Mouse (Mus musculus) small intestine, adult 2 months (tissue): ENCODE results near the gene Aebp2. TPM values are rescaled to one million over a fixed set of nuclear protein-coding genes. Genes with fewer than 3 reads are reported as not detected.

Experiments used
- H3K27ac ChIP-seq: fragments of 200-500 bp; 2 replicates; pipeline ENCODE4 v1.5.1; 2012; ENCODE audit warnings: low read depth, low read length, control low read depth, inconsistent platforms; ENCODE audit not compliant: insufficient read depth
- H3K27me3 ChIP-seq: fragments of 200-500 bp; 2 replicates; pipeline ENCODE4 v1.6.1; 2012; ENCODE audit warnings: mild to moderate bottlenecking, moderate library complexity, low read length, inconsistent platforms; ENCODE audit not compliant: control insufficient read depth, insufficient read depth
- H3K36me3 ChIP-seq: fragments of 200-500 bp; 2 replicates; pipeline ENCODE4 v1.6.1; 2012; ENCODE audit warnings: mild to moderate bottlenecking, low read length, control low read depth, inconsistent platforms; ENCODE audit not compliant: control insufficient read depth, insufficient read depth
- H3K4me1 ChIP-seq: fragments of 200-500 bp; 2 replicates; pipeline ENCODE4 v1.6.1; 2012; ENCODE audit warnings: low read length, inconsistent platforms, mixed read lengths; ENCODE audit not compliant: control insufficient read depth, insufficient read depth, insufficient read length
- H3K4me3 ChIP-seq: fragments of 200-500 bp; 2 replicates; pipeline ENCODE4 v1.5.1; 2012; ENCODE audit warnings: low read depth, mild to moderate bottlenecking, control low read depth, inconsistent platforms, low read length, moderate library complexity
- CTCF ChIP-seq: fragments of 200-500 bp; IDR thresholded peaks from 2 replicates; pipeline ENCODE4 v1.5.1; 2012; ENCODE audit warnings: low read depth, mild to moderate bottlenecking, control low read depth, inconsistent platforms, low read length, moderate library complexity, mixed read lengths; ENCODE audit not compliant: insufficient replicate concordance, insufficient read length; ENCODE audit errors: extremely low read depth
- POLR2A ChIP-seq: fragments of 200-500 bp; IDR thresholded peaks from 2 replicates; pipeline ENCODE4 v1.6.1; 2012; ENCODE audit warnings: low read depth, mild to moderate bottlenecking, control low read depth, inconsistent platforms, low read length, moderate library complexity
- WGBS: fragments of 180-500 bp; shearing (Covaris S2); methylation state at CpG from one replicate; pipeline ENCODE4 v1.1.7; 2018; 5-methylcytosine and 5-hydroxymethylcytosine counted together
- polyA plus RNA-seq: library from polyadenylated mRNA; depleted of rRNA; stranded (reverse); fragments of >200 nt; gene quantifications from 2 replicates; pipeline ENCODE4 v1.2.3, GENCODE M21; 2012

Aebp2 gene
- polyA plus RNA-seq, 1 experiment = 28.4 TPM

DNA sequence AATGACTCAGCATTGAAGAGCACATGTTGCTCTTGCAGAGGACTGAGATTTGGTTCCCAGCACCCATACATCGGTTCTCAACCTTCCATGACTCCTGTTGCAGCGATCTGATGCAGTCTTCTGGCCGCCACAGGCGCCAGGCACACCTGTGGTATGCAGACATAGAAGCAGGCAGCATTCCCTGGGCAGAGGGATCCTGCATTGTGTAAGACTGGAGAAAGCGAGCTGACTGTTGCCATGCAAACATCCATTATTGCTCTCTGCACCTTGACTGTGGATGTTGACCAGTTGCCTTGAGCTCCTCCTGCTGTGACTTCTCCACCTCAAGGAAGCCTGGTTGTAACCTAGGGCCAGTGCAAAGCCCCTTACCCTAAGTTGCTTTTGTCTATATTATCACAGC is 42.1 kb downstream of the Aebp2 start:
- Histone ChIP-seq H3K36me3 (no peaks in the 10 kb centered on the region), H3K4me1 (peaks cover 4% of the 10 kb centered on the region; the same call in 1 of the 2 replicates), H3K27ac (no peak overlapping the region), H3K4me3 (no peak overlapping the region), H3K27me3 (no peaks in the 10 kb centered on the region)
- WGBS = 87% methylated on average over 5 of the region's 5 CpGs
- TF ChIP-seq CTCF (no peak), POLR2A (no peak)

- H3K4me1 ChIP-seq = peaks cover 4% of the 10 kb centered on the region; the same call in 1 of the 2 replicates
- H3K4me3 ChIP-seq = no peak overlapping the region
- no peak overlapping the region for H3K27ac ChIP-seq
- H3K36me3 ChIP-seq = no peaks in the 10 kb centered on the region
- TF ChIP-seq CTCF (no peak), POLR2A (no peak)
- WGBS = 63% methylated on average over 18 of the region's 18 CpGs
- H3K27me3 ChIP-seq = no peaks in the 10 kb centered on the region
Observed at GRCm38 (mm10) chr6:140666486-140667240, 44.2 kb downstream of the Aebp2 start.

DNA sequence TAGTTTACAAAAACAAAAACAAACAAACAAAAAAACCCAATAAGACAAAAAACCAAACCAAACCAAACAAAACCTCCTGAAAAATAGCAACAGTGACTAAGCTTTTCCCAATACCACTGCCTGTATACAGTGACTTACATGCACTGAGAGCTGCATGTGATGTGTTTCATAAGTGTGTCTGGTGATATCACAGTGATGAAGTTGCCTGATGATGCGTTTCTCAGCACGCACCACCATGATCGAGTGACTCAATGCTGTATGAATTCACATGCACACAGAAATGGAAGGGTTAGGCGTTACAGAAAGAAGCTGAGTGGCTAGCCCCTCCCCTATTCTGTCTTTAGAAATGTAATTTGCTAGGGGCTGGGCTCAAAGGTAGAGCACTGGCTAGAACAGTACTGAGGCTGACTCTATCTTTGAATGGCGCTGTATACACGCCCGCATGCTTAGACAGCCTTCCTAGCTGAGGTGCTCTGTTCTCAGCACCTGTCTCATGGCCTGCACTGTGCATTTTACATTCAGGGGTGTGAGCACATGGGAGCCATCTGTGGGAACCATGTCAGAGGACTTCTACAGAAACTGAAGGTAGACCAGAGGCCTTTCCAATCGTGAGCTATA is 44.9 kb downstream of the Aebp2 start:
- WGBS = 80% methylated on average over 8 of the region's 8 CpGs
- no peak overlapping the region for H3K4me3 ChIP-seq

DNA sequence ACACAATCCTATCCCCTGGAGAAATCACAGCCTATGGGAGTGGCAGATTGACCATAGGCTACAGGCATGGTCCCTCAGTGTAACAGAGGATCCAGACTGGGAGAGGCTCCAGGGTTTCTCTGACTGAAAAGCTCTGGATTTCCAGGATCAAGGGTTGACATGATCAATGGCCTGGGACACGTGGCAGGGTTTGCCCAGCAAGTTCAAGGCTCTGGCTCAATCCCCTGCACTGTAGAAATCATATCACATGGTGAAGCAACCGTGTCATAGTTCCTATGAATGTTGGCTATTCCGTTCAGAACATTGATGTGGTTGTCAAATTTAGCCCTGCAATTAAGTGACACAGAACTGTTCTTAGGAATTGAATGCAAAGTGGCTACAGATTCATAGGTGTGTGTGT is 52.0 kb downstream of the Aebp2 start:
- 54% methylated on average over 3 of the region's 3 CpGs for WGBS
- Histone ChIP-seq H3K4me3 (no peak overlapping the region), H3K27ac (no peak overlapping the region), H3K36me3 (no peaks in the 10 kb centered on the region), H3K4me1 (no peaks in the 10 kb centered on the region), H3K27me3 (no peaks in the 10 kb centered on the region)
- TF ChIP-seq POLR2A (no peak), CTCF (no peak)

More for the DNA sequence above, 44.9 kb downstream of the Aebp2 start:
- no peak for TF ChIP-seq CTCF
- no peak for TF ChIP-seq POLR2A
- no peaks in the 10 kb centered on the region for H3K36me3 ChIP-seq
- no peaks in the 10 kb centered on the region; the same call in 1 of the 2 replicates for H3K4me1 ChIP-seq
- no peak overlapping the region for H3K27ac ChIP-seq
- no peaks in the 10 kb centered on the region for H3K27me3 ChIP-seq

GRCm38 (mm10) chr6:140676094-140676493 is 53.6 kb downstream of the Aebp2 start:
- H3K36me3 ChIP-seq = no peaks in the 10 kb centered on the region
- 73% methylated on average over 4 of the region's 4 CpGs for WGBS
- TF ChIP-seq CTCF (no peak), POLR2A (no peak)
- H3K4me1 ChIP-seq = no peaks in the 10 kb centered on the region
- no peak overlapping the region for H3K27ac ChIP-seq
- H3K4me3 ChIP-seq = no peak overlapping the region
- no peaks in the 10 kb centered on the region for H3K27me3 ChIP-seq

- no peaks in the 10 kb centered on the region for H3K36me3 ChIP-seq
- TF ChIP-seq POLR2A (no peak), CTCF (no peak)
- H3K27me3 ChIP-seq = no peaks in the 10 kb centered on the region
- WGBS = 42% methylated on average over 4 of the region's 4 CpGs
- H3K4me1 ChIP-seq = no peaks in the 10 kb centered on the region
- no peak overlapping the region for H3K4me3 ChIP-seq
- H3K27ac ChIP-seq = no peak overlapping the region
Observed at GRCm38 (mm10) chr6:140677041-140677440, 54.6 kb downstream of the Aebp2 start.

- TF ChIP-seq POLR2A (no peak), CTCF (no peak)
- H3K27ac ChIP-seq = no peak overlapping the region
- H3K4me3 ChIP-seq = no peak overlapping the region
- H3K36me3 ChIP-seq = no peaks in the 10 kb centered on the region
- H3K4me1 ChIP-seq = no peaks in the 10 kb centered on the region
- no peaks in the 10 kb centered on the region for H3K27me3 ChIP-seq
- 79% methylated on average over 9 of the region's 9 CpGs for WGBS
Observed at GRCm38 (mm10) chr6:140677960-140678359, 55.5 kb downstream of the Aebp2 start.
